Mouse (Mus musculus) stomach, postnatal 0 days (tissue): ENCODE results near the gene Dock8.

Source experiments
- CTCF ChIP-seq: IDR thresholded peaks from 2 replicates; pipeline ENCODE4 v1.5.1; 2016; ENCODE audit warnings: antibody characterized with exemption, low read depth, mild to moderate bottlenecking, moderate library complexity
- EP300 ChIP-seq: optimal IDR thresholded peaks from 2 replicates; pipeline ENCODE3; 2016; ENCODE audit warnings: antibody characterized with exemption

- no peak for TF ChIP-seq CTCF
- no peak for TF ChIP-seq EP300
Observed at GRCm38 (mm10) chr19:25203077-25203476, 203.7 kb downstream of the Dock8 start.
